Mouse (Mus musculus): ENCODE data around the gene Zfp599. TPM values are rescaled to one million over a fixed set of nuclear protein-coding genes. Genes with fewer than 3 reads are reported as not detected.
A peak's percentile ranks its signal among the peaks of the same experiment; 100 is the strongest.

Gene Zfp599
- total RNA-seq, 2 experiments from 2014 or later: 0.08 TPM; not detected in 1

GRCm38 (mm10) chr9:22225581-22226388 is 33.9 kb downstream of the Zfp599 start, which contains the start of gene Zfp809:
Zfp809 (plus strand) TSS chr9:22225714.
- peak; percentile 99 for DNase-seq
- intact Hi-C loops (cut with DNase I; ENCODE audit: low total_unique reads): no loop called here

GRCm38 (mm10) chr9:22224536-22225503 is 34.9 kb downstream of the Zfp599 start:
- intact Hi-C loops (cut with DNase I; ENCODE audit: low total_unique reads): no loop called here
- no peak for DNase-seq

GRCm38 (mm10) chr9:22224066-22224465 is 35.6 kb downstream of the Zfp599 start:
- intact Hi-C loops (cut with DNase I; ENCODE audit: low total_unique reads): no loop called here
- no peak for DNase-seq

- intact Hi-C loops (cut with DNase I; ENCODE audit: low total_unique reads): no loop called here
- no peak for DNase-seq
Measured at GRCm38 (mm10) chr9:22217858-22218493, 41.7 kb downstream of the Zfp599 start.

- intact Hi-C loops (cut with DNase I; ENCODE audit: low total_unique reads): no loop called here
Measured at GRCm38 (mm10) chr9:22216705-22217104, 43.0 kb downstream of the Zfp599 start.

GRCm38 (mm10) chr9:22214549-22214948 is 45.1 kb downstream of the Zfp599 start:
- intact Hi-C loops (cut with DNase I; ENCODE audit: low total_unique reads): no loop called here
- DNase-seq: no peak

More at GRCm38 (mm10) chr9:22216705-22217104, 43.0 kb downstream of the Zfp599 start:
- DNase-seq: no peak

GRCm38 (mm10) chr9:22213785-22214194 is 45.9 kb downstream of the Zfp599 start:
- intact Hi-C loops (cut with DNase I; ENCODE audit: low total_unique reads): no loop called here
- DNase-seq: no peak

Other genes with a start within 250 kb of the Zfp599 start
- under 1 TPM; 0.14 to 0.73 TPM for gene Elavl3, start 207.9 kb downstream of the Zfp599 start, total RNA-seq (2021)
- gene Gm49318, start 188.6 kb downstream of the Zfp599 start, total RNA-seq (2021): not detected
- gene Zfp653, start 188.5 kb downstream of the Zfp599 start, total RNA-seq (2021): 1 to 10 TPM; 2.6 to 3.2 TPM
- gene Ecsit, start 174.5 kb downstream of the Zfp599 start, total RNA-seq (2021): 10 to 100 TPM; 68.5 to 72.2 TPM
- gene Cnn1, start 160.7 kb downstream of the Zfp599 start, total RNA-seq (2021): 1 to 10 TPM; 1.7 to 7.9 TPM
- gene Elof1, start 142.7 kb downstream of the Zfp599 start, total RNA-seq (2021): 10 to 100 TPM; 30.1 to 32.7 TPM
- gene Acp5, start 124.2 kb downstream of the Zfp599 start, total RNA-seq (2021): 1 to 10 TPM in 1 of 2 experiments, under 1 TPM in 1; 0.55 to 1.1 TPM
- 10 to 100 TPM; 29.3 to 30.3 TPM for gene Pigyl, start 103.0 kb downstream of the Zfp599 start, total RNA-seq (2021)
- gene Zfp872, start 71.8 kb downstream of the Zfp599 start, total RNA-seq (2021): not detected
- gene Zfp809, start 34.2 kb downstream of the Zfp599 start, total RNA-seq (2021): 1 to 10 TPM; 7.8 TPM
- 1 to 10 TPM; 1.4 to 1.6 TPM for gene Zfp810, start 47.8 kb upstream of the Zfp599 start, total RNA-seq (2021)
- gene Anln, start 129.3 kb upstream of the Zfp599 start, total RNA-seq (2021): 1 to 10 TPM; 4.9 to 5.1 TPM
- under 1 TPM; 0.33 to 0.39 TPM for gene 9530077C05Rik, start 151.6 kb upstream of the Zfp599 start, total RNA-seq (2021)
- not detected for gene Gm17545, start 194.4 kb upstream of the Zfp599 start, total RNA-seq (2021)
- 10 to 100 TPM; 19.5 to 23.6 TPM for gene Rp9, start 209.8 kb upstream of the Zfp599 start, total RNA-seq (2021)
- gene Bbs9, start 215.8 kb upstream of the Zfp599 start, total RNA-seq (2021): 1 to 10 TPM; 8.2 to 9.4 TPM